Mouse (Mus musculus): ENCODE data around the gene Sec1. TPM values are rescaled to one million over a fixed set of nuclear protein-coding genes. Genes with fewer than 3 reads are reported as not detected.

Gene Sec1
- polyA plus RNA-seq, 1 experiment from 2014 or later = 0.74 TPM

DNA sequence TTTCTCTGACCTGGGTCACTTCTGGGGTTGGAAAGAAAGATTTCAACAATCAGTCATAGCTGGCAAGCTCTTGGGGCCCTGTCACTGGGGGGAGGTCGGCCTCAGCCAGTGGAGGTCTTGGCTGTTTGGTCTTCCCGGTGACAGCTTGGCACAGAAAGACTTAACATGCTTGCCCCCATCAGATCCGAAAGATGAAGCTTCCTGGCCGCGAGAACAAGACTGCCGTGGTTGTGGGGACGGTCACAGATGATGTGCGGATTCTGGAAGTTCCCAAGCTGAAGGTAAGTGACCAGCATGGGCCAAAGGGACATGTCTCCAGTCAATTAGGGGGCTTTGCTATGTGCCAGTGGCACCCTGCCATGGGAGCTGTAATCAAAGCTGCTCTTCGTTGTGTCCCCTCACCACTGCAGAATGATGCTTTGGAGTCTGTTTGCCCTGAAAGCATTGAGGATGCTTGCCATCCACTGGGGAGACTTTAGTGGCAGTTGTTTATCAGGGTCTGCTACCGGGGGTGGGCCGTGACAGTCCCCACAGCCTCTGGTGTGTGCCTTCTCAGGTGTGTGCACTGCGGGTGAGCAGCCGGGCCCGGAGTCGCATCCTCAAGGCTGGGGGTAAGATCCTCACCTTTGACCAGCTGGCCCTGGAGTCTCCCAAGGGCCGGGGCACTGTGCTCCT is 25.7 kb upstream of the Sec1 start:
- Histone ChIP-seq H3K27ac (ENCODE audit: low read length) (no peak overlapping the region), H3K36me3 (ENCODE audit: control insufficient read depth, insufficient read depth, low read length) (peaks cover 28% of the 10 kb centered on the region), H3K9ac (ENCODE audit: low read length) (peak overlapping the region; percentile 93; the same call in 1 of the 2 replicates), H3K4me1 (replicated peaks; ENCODE audit: control insufficient read depth, insufficient read depth, low read length) (peaks cover 24% of the 10 kb centered on the region), H3K4me2 (ENCODE audit: low read depth, low read length) (peak overlapping the region; percentile 86; the same call in 1 of the 2 replicates), H3K4me3 (ENCODE audit: low read length) (peak overlapping the region; percentile 73; the same call in 1 of the 2 replicates), H3K9me3 (ENCODE audit: control insufficient read depth, low read length) (no peaks in the 10 kb centered on the region), H3K27me3 (ENCODE audit: control insufficient read depth, insufficient read depth, low read depth, low read length) (no peaks in the 10 kb centered on the region)
- WGBS = 79% methylated on average over 15 of the region's 16 CpGs
- no peak for ATAC-seq (ENCODE audit: low read depth)

DNA sequence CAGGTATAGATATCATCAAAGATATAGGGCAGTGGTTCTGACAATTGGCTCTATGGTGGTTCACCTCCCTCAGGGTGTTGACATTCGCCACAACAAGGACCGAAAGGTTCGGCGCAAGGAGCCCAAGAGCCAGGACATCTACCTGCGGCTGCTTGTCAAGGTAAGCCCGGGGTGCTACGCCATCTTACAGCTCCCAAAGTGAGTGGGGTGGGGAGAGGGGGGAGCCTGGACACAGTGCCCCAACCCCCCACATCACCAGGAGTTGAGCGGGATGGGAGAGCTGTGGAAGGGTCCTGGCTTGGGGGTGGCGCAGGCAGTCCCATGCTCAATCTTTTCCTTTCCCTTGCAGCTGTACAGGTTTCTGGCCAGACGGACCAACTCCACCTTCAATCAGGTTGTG is 25.0 kb upstream of the Sec1 start:
- peak overlapping the region; percentile 93 for H3K9ac ChIP-seq (ENCODE audit: low read length)
- H3K27ac ChIP-seq (ENCODE audit: low read length) = no peak overlapping the region
- H3K27me3 ChIP-seq (ENCODE audit: control insufficient read depth, insufficient read depth, low read depth, low read length) = no peaks in the 10 kb centered on the region
- H3K4me3 ChIP-seq (ENCODE audit: low read length) = peak overlapping the region; percentile 73
- 67% methylated on average over 10 of the region's 10 CpGs for WGBS
- H3K9me3 ChIP-seq (ENCODE audit: control insufficient read depth, low read length) = no peaks in the 10 kb centered on the region
- ATAC-seq (ENCODE audit: low read depth) = no peak
- H3K4me1 ChIP-seq (replicated peaks; ENCODE audit: control insufficient read depth, insufficient read depth, low read length) = peaks cover 29% of the 10 kb centered on the region
- H3K36me3 ChIP-seq (ENCODE audit: control insufficient read depth, insufficient read depth, low read length) = peaks cover 24% of the 10 kb centered on the region
- H3K4me2 ChIP-seq (ENCODE audit: low read depth, low read length) = peak overlapping the region; percentile 86

DNA sequence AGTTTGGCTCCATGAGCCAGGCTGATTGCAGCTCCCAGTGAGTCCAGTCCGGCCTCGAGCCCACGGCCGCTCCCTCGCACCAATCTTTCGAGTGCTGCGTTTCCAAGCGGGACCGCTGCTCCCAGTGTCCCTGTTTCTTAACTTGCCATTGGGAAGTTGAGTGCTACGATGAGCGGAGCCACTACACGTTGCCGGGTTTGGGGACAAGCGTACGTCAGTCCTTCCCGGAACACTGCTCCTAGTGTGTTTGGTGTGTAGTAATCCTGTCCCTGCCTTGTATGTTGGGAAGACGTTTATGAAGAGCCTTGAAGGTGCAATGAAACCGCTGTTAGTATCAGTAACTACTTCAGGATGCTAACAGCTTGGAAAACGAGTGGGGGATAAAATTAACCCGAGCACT is 24.1 kb upstream of the Sec1 start:
- Histone ChIP-seq H3K27ac (ENCODE audit: low read length) (peak overlapping the region; percentile 81), H3K4me1 (replicated peaks; ENCODE audit: control insufficient read depth, insufficient read depth, low read length) (peaks cover 32% of the 10 kb centered on the region), H3K4me2 (ENCODE audit: low read depth, low read length) (peak overlapping the region; percentile 86), H3K9me3 (ENCODE audit: control insufficient read depth, low read length) (no peaks in the 10 kb centered on the region), H3K9ac (ENCODE audit: low read length) (peak overlapping the region; percentile 93), H3K4me3 (ENCODE audit: low read length) (peak overlapping the region; percentile 73), H3K36me3 (ENCODE audit: control insufficient read depth, insufficient read depth, low read length) (peaks cover 23% of the 10 kb centered on the region), H3K27me3 (ENCODE audit: control insufficient read depth, insufficient read depth, low read depth, low read length) (no peaks in the 10 kb centered on the region)
- ATAC-seq (ENCODE audit: low read depth) = no peak; the same call in 1 of the 2 replicates
- under 1% methylated on average over 20 of the region's 20 CpGs for WGBS

DNA sequence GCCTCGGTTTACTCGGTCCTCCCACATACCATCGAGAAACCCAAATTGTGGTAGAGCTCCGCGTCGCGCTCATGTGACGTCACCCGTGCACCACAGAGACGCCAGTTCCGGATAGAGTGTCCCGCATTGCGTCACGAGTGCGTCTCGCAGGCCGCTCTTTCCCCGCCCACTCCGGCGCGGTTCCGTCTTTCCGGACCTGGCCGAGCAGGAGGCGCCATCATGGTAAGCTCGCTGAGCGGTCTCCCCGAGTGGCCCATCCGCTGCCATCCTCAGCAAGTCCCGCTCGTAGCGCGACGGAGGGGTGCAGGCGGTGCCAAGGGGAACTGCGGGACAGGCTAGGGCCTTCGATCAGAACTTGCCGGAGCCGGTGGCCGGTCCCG is 23.7 kb upstream of the Sec1 start, which contains the start of gene Sphk2:
Gene Sphk2 (minus strand): TSS at position 85 of the 380 bp plus-strand sequence.
- peak within 1 kb of the TSS; percentile 93 for H3K9ac ChIP-seq (ENCODE audit: low read length)
- no peaks in the 10 kb centered on the region for H3K27me3 ChIP-seq (ENCODE audit: control insufficient read depth, insufficient read depth, low read depth, low read length)
- H3K36me3 ChIP-seq (ENCODE audit: control insufficient read depth, insufficient read depth, low read length) = peaks cover 27% of the 10 kb centered on the region
- H3K27ac ChIP-seq (ENCODE audit: low read length) = peak within 1 kb of the TSS; percentile 86
- WGBS = under 1% methylated on average over 41 of the region's 41 CpGs
- peak; percentile 79 for ATAC-seq (ENCODE audit: low read depth)
- peak within 1 kb of the TSS; percentile 73 for H3K4me3 ChIP-seq (ENCODE audit: low read length)
- peaks cover 33% of the 10 kb centered on the region for H3K4me1 ChIP-seq (replicated peaks; ENCODE audit: control insufficient read depth, insufficient read depth, low read length)
- H3K4me2 ChIP-seq (ENCODE audit: low read depth, low read length) = peak within 1 kb of the TSS; percentile 88
- H3K9me3 ChIP-seq (ENCODE audit: control insufficient read depth, low read length) = no peaks in the 10 kb centered on the region

GRCm38 (mm10) chr7:45716952-45717917 is 23.0 kb upstream of the Sec1 start:
- peaks cover 33% of the 10 kb centered on the region for H3K36me3 ChIP-seq (ENCODE audit: control insufficient read depth, insufficient read depth, low read length)
- peak; percentile 15; the same call in 1 of the 2 replicates for ATAC-seq (ENCODE audit: low read depth)
- peak overlapping the region; percentile 86 for H3K27ac ChIP-seq (ENCODE audit: low read length)

DNA sequence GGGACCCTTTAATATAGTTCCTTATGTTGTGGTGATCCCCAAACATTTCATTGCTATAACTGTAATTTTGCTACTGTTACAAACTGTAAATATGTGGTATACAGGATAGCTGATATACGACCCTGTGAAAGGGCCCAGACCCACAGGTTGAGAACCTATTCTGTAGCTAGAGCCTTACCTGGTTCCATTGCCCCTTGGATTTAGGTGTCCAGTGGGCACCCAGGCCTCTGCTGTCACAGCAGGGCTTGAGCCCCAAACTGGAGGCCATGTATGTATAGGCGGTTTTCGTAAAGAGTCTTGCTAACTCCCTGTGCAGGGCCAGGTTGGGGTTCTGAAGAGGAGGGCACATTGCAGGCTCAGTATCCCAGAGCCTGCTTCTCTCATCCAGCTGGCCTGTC is 22.3 kb upstream of the Sec1 start:
- Histone ChIP-seq H3K27ac (ENCODE audit: low read length) (no peak overlapping the region), H3K36me3 (ENCODE audit: control insufficient read depth, insufficient read depth, low read length) (peaks cover 38% of the 10 kb centered on the region), H3K27me3 (ENCODE audit: control insufficient read depth, insufficient read depth, low read depth, low read length) (no peaks in the 10 kb centered on the region), H3K4me1 (replicated peaks; ENCODE audit: control insufficient read depth, insufficient read depth, low read length) (peaks cover 35% of the 10 kb centered on the region), H3K9ac (ENCODE audit: low read length) (no peak overlapping the region), H3K4me2 (ENCODE audit: low read depth, low read length) (peak overlapping the region; percentile 88), H3K4me3 (ENCODE audit: low read length) (peak overlapping the region; percentile 73), H3K9me3 (ENCODE audit: control insufficient read depth, low read length) (no peaks in the 10 kb centered on the region)
- 80% methylated on average over 3 of the region's 3 CpGs for WGBS
- ATAC-seq (ENCODE audit: low read depth) = no peak

More at GRCm38 (mm10) chr7:45716952-45717917, 23.0 kb upstream of the Sec1 start:
- Histone ChIP-seq H3K4me3 (ENCODE audit: low read length) (peak overlapping the region; percentile 73), H3K9me3 (ENCODE audit: control insufficient read depth, low read length) (no peaks in the 10 kb centered on the region), H3K9ac (ENCODE audit: low read length) (peak overlapping the region; percentile 89), H3K4me1 (replicated peaks; ENCODE audit: control insufficient read depth, insufficient read depth, low read length) (peaks cover 35% of the 10 kb centered on the region), H3K27me3 (ENCODE audit: control insufficient read depth, insufficient read depth, low read depth, low read length) (no peaks in the 10 kb centered on the region), H3K4me2 (ENCODE audit: low read depth, low read length) (peak overlapping the region; percentile 88)
- WGBS = 8% methylated on average over 31 of the region's 31 CpGs

DNA sequence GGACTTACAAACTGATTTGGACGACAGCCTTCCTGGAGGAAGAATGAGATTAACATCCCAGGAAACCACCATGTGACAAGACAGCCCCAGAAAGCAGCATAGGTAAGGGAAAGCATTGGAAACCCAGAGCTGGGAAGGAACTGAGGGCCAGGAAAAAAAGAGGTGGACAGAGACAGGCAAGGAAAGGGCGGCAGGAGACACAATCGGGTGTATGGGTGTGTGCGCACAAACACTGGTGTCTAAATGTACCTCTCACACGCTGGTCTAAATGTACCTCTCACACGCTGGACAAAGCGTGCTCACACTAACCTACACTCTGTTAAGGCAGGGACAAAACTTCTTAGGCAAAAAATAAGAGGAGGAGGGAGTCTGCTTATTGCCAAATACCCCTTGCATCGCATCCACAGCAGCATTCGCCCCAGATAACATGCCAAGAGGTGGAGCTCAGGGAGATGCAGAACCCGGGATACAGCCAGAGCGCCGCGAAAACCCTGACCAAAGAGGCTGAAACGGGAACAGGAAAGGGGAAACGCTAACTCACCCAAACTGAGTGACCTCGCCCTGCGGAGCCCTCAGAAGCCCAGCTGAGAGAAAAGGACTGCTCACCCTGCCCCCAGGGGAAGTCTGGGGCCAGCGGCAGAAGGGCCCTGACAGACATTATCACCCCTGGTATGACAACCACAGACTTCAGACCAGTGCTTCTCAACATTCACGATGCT is 21.7 kb upstream of the Sec1 start:
- Histone ChIP-seq H3K36me3 (ENCODE audit: control insufficient read depth, insufficient read depth, low read length) (peaks cover 38% of the 10 kb centered on the region), H3K27ac (ENCODE audit: low read length) (peak overlapping the region; percentile 23), H3K4me1 (replicated peaks; ENCODE audit: control insufficient read depth, insufficient read depth, low read length) (peaks cover 35% of the 10 kb centered on the region), H3K9ac (ENCODE audit: low read length) (peak overlapping the region; percentile 7; the same call in 1 of the 2 replicates), H3K27me3 (ENCODE audit: control insufficient read depth, insufficient read depth, low read depth, low read length) (no peaks in the 10 kb centered on the region), H3K9me3 (ENCODE audit: control insufficient read depth, low read length) (no peaks in the 10 kb centered on the region), H3K4me2 (ENCODE audit: low read depth, low read length) (peak overlapping the region; percentile 44), H3K4me3 (ENCODE audit: low read length) (peak overlapping the region; percentile 64)
- 74% methylated on average over 19 of the region's 19 CpGs for whole genome bisulfite sequencing
- ATAC-seq (ENCODE audit: low read depth) = no peak

- H3K27ac ChIP-seq (ENCODE audit: low read length) = peak within 1 kb of the TSS; percentile 53
- peaks cover 35% of the 10 kb centered on the region for H3K4me1 ChIP-seq (replicated peaks; ENCODE audit: control insufficient read depth, insufficient read depth, low read length)
- WGBS = 5% methylated on average over 34 of the region's 34 CpGs
- peak within 1 kb of the TSS; percentile 64 for H3K4me3 ChIP-seq (ENCODE audit: low read length)
- peaks cover 35% of the 10 kb centered on the region for H3K36me3 ChIP-seq (ENCODE audit: control insufficient read depth, insufficient read depth, low read length)
- peak within 1 kb of the TSS; percentile 89 for H3K4me2 ChIP-seq (ENCODE audit: low read depth, low read length)
- no peaks in the 10 kb centered on the region for H3K9me3 ChIP-seq (ENCODE audit: control insufficient read depth, low read length)
- peak; percentile 93 for ATAC-seq (ENCODE audit: low read depth)
- H3K27me3 ChIP-seq (ENCODE audit: control insufficient read depth, insufficient read depth, low read depth, low read length) = no peaks in the 10 kb centered on the region
- peak within 1 kb of the TSS; percentile 74 for H3K9ac ChIP-seq (ENCODE audit: low read length)
Measured at GRCm38 (mm10) chr7:45715090-45715708, 21.0 kb upstream of the Sec1 start, which contains the start of gene Rpl18. Gene Rpl18, plus strand, starts transcription at chr7:45715457.
